Mouse (Mus musculus) retina, adult 2 months (tissue): Measurements from ENCODE around the gene Gadl1.
"Not testable (repeated sequence)": the region's sequence is repeated elsewhere in the genome, so short reads cannot be mapped to it uniquely, and the experiment has no call there.

Source experiments
- DNase-seq: peaks from one replicate; pipeline ENCODE4 v3.0.0-alpha.2; 2012; ENCODE audit warnings: low read depth, low spot score

The Gadl1 gene

DNA sequence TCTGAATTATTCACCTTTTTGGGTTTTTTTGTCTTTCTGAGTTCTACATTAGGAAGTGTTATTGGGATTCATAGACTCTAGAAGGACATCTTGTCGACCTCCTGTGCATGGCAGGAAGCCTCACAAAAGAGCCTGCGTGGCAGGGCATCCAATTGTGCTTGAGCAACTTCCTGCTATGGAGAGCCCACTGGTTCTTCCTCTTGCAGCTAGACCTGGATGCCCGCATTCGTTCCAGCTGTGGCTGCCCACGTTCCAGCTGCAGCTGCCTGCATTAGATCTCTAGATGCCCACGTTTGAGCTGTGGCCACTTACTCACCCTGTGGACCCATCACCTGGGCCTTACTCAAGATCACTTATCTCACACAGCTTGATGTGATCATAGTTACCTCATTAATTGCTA is 116.1 kb downstream of the Gadl1 start:
- no peak for DNase-seq

DNA sequence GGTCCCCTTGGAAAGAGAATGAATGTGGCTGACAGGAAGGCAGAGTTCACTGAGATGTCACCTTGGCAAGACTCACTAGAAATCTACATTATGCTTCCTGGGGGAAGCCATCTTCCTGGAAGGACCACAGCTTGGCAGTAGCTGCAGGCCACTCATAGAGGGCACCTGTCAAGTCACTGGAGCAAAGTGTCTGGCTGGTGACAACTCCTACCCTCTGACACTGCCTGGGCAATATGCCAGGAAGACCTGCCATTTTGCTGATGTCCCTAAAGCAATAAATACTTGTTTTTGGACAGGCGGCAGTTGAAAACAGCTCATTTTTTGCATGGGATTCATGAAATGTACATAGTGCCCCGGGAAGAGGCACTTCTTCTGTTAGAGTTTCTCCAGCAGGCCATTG is 119.8 kb downstream of the Gadl1 start:
- DNase-seq, result no peak

DNA sequence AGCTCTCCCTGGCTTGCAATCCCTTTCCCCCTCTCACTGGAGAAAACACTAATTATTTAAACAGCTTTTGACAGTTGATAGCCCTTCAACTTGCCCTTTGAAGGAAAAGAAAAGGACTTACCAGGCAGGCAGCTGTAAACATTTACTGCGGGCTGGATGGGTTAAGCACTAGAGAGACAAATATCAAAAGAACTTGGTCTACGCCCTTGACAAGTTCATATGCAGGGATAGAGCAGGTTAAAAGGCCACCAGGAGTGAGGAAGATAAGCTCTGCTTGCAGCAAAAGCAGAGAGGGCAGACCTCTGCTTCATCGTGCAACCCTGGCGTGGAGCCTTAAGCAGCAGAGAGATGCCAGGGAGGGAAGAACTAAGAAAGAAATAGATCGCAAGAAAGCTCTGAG is 123.5 kb downstream of the Gadl1 start:
- DNase-seq, result no peak

DNA sequence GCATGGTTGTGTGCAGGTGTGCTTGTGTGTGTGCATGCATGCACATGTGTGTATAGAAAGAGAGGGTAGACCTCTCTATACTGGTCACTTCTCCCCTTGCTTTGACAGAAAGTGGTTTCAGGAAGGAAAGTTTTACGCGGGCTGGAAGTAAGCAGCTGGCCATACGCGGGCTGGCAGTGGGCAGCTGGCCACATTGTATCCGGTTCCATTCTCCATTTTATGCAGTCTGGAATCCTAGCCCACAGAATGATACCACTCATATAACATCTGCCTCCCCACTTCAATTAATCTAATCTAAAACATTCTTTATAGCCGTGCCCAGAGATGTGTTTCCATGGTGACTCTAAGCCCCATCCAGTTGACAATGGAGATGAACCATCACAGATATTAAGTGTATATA is 129.0 kb downstream of the Gadl1 start:
- no peak for DNase-seq

DNA sequence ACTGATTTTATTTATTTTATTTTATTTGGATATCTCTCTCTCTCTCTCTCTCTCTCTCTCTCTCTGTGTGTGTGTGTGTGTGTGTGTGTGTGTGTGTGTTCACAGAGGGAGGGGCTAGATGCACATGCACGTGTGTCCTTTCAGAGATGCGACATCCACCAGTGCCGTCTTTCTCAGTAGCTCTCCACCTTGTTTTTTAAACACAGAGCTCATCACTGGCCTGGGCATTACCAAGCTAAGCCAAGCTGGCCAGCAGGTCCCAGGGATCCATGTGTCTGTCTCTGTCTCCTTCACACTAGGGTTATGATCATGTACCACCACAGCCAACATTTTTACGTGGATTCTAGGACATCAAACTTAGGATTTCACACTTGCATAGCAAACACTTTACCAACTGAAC is 130.7 kb downstream of the Gadl1 start:
- DNase-seq, result no peak

DNA sequence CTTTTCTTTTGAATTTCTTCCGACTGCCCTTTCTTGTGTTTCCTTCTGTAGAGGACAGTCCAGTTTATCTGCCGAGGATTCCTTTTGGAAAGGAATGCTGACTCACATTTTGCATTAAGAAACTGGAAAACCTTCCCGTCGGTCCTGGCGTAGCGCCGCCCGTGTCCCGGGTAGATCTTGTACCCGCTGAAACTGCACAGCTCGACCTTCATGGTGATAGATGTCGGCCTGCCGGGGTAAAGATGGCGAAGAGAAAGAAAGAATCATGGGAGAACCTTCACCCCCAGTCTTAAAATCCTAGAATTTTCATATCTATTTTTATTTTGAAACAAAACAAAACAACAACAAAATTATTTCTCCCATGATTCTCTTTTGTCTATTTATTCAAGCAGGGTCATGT is 131.6 kb downstream of the Gadl1 start:
- not testable (repeated sequence) for DNase-seq

DNA sequence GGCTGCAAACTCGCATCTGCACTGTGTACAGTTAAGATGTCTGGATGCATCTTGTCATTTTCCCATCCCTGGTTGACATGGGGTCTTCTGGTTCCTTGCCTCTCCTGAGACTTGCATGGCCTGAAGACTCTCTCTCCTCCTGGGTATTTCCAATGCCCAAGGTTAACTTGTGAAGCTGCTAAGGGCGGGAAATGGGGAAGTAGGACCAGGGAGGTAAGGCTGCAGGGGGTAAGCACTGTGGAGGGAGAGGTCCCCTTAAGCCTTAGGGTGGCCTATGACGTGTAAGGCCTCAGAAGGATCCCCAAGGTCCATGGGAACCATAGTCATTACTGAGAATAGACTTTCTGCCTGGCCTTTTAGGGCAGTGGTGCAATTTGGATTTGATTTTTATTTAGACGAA is 132.1 kb downstream of the Gadl1 start:
- no peak for DNase-seq

DNA sequence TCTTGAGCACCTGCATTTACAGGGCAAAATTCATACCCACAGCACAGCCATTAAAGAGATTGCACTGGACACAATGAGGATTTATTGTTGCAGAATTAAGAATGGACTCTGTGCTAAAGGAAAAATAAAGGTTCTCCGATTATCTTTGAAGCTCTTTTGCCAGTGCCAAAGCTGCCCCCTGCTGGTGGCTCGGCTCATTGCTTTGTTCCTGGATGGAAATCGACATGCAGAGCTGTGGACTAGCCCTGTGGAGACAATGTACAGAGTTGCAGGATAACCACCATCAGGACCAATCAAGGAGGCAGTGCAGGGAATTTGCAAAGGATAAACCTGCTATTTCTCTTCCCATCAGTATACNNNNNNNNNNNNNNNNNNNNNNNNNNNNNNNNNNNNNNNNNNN is 132.5 kb downstream of the Gadl1 start:
- peak; percentile 44 for DNase-seq

DNA sequence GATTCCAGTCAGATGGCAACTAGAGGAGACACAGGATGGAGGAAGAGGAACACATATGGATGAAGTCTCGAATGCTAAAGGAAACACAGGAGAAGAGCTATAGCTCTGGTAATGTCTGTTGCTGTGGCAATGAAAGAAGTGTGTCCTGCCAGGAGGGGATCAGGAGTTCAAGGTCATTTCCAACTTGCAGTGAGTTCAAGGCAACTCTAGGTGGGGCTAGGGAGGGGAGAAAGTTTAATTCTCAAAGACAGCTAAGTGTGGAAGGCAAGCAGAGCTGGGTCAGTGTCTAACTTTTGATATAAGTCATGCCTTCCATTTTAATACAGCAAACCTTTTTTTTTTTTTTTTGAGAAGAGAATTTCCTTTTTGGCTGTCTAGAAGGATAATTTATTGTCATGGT is 140.7 kb downstream of the Gadl1 start:
- no peak for DNase-seq

DNA sequence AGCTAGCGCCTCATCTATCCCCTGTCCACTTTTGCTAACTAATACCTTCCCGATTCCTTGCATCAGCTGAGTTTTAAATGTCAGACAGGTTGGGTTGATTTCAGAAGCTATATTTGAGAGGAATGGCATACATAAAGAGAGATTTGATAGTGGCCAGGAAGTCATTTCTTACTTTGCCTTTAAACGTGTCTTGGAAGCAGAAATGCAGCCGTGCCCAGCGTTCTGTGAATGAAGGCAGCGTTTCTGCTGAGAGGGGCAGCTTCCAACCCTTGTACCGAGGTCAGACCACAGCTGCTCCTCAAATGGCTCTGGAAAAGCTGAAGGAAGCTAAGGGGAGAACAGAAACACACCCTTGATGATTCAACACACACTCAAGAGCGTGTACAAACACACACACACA is 144.7 kb downstream of the Gadl1 start:
- no peak for DNase-seq

DNA sequence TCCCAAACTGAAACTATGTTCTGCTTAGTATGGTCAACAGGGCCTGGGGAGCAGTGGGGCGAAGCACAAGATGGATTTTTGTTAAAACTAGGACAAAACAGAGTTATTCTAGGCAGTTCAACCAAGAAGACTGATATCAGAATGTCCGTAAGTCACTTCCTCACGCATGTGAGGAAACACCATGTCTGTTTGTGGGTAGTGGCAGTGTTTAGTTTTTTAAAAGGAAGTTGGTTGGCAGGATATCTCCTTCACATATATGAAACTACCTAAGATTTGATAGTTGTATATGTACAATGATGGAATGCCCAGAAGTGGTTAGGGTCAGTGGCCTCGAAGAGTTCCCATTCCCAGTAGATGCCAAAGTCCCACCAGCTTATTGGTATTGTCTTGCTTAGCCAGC is 149.2 kb downstream of the Gadl1 start:
- no peak for DNase-seq

DNA sequence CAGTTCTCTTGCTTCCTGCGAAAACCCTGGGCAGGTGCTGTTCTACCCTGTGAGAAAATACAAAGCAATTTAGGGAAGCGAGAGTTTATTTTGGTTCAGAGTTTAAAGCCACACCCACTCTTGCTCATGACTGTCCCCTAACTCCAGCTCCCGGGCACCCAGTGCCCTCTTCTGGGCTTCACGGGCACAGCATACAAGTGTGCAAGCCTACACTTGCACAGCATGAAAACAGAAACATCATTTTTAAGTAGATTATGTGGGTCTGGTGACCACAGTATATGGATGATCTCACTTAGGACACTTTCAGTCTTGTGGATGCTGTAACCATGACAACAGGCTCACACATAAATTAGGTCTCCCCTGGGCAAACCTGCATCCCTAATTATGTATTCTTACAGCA is 149.9 kb downstream of the Gadl1 start:
- no peak for DNase-seq

DNA sequence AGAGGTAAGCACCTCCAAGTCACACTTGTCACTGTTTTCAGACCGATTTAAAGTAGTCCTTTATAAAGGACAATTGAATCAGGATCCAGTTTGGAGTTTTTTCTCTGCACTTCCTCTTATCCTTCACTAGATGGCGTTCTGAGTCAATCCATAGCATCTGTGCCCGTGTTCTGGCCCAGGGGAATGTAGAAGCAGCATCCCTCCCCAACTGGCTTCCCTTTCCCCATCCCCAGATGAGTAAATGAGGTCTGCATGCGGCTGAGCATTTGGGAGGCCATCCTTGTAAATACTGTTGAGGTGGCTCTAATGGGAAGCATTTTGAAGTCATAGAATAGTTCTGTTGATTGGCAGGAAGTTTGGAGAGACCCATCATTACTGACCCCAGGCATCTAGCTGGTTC is 151.4 kb downstream of the Gadl1 start:
- DNase-seq, result no peak

DNA sequence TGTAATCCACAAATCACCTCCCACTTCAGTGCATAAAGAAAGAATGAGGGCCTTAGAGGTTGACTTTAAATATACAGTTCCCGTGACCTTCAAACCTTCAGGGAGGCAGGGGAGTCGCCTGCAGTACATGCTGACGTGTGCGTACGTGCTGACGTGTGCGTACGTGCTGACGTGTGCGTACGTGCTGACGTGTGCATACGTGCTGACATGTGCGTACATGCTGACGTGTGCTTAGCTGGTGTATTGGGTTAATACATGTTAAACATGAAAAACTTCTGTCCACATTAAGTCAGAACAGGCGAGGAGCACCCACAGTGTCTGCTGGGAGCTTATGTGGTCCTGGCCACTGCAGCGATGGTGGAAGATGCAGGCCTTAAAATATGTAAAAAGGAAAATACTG is 155.5 kb downstream of the Gadl1 start:
- no peak for DNase-seq

DNA sequence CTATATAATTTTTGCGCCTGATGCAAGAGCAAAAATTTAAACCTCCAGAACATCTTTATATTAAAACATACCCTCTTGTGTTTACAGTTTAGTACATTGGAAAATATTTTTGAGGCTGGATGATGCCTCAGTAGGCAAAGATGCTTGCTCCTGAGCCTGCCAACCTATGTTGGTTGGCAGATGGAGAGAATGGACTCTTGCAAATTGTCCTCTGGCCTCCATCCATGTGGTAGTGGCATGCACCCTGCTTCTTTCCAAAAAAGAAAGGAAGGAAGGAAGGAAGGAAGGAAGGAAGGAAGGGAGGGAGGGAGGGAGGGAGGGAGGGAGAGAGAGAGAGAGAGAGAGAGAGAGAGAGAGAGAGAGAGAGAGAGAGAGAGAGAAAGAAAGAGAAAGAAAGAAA is 162.3 kb downstream of the Gadl1 start:
- DNase-seq, result not testable (repeated sequence)

DNA sequence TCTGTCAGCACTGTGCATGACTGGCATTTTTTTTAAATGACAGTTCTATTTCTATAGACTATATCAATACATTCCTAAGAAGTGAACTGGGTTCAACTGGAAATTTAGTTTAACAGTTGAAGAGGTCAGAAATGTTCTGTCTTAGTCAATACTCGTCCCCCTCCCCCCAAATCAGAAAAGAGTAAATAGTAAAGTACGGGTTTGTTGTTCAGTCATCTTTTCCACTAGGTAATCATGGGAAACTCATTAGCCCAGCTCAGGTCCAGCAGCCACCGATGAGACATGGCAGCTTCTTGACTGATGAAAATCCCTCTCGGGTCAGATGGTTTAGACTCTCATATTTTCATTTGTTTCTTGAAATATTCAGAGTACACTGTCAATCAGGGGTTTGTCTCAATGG is 166.9 kb downstream of the Gadl1 start:
- DNase-seq, result no peak

DNA sequence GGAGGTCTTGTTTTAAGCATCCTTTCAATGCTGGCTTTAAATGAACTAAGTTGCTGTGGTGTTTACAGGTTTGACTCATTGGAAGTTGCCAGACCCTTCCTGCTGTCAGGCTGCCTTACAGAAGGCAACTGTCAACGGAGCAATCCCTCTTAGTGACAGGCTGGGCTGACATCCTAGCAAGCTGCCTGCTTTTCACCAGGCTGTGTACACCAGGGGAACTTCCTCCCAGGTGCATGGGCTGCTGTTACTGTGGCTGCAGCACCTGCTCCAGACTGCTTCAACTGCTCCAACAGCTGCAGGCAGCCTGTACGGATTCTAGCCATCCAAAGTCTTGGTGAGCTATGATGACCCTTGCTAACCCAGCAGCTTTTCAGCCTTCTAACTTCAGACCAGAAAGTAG is 167.7 kb downstream of the Gadl1 start:
- no peak for DNase-seq

DNA sequence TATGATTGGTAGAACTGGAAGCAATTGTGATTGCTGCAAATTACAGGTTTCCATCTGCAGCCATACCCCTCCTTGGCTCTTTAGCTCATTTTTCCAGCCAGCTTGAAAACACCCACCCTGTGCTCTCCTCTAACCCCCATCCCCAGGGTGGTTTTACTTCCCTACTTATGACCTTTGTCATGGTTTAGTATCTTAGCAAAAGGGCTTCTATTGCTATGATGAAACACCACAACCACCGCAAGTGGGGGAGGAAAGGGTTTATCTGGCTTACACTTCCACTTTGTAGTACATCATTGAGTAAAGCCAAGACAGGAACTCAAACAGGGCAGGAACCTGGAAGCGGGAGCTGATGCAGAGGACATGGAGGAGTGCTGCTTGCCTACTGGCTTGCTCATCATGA is 168.2 kb downstream of the Gadl1 start:
- no peak for DNase-seq

DNA sequence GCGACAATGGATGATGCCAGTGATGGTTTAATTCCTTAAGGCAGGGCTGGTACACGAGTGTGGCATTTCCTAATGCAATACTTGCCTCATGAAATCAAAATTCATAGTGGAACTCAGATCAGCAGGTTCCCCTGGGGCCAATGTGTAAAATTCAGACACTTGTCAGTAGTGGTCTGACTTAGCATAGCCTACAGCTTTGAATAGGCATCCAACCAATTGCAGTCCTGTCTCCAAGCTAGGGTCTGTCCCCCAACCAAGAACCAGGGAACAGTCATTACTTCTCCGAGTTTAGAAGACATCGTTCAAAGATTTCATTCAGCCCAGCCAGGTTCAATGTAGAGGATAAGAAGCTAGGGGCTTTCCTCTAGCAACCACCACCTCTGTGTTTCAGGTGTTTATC is 172.5 kb downstream of the Gadl1 start:
- no peak for DNase-seq

DNA sequence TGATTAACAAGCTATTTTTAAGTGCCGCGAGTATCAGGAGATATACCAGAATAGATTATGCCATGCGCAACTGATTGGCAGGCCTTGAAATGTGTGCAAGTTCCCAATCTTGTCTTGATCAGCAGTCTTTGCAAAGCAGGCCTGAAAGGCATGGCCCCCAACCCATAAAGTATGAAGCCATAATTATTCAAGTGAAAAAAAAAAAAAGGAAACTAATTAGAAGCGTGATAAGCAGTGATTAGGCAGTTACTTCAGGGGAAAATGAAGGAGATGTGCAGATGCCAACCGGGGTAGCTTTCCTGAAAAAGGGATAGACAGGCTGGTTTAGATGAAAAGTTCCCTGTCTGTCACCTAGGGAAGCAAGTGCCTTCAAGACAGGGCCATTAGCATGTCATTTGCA is 174.0 kb downstream of the Gadl1 start:
- no peak for DNase-seq

DNA sequence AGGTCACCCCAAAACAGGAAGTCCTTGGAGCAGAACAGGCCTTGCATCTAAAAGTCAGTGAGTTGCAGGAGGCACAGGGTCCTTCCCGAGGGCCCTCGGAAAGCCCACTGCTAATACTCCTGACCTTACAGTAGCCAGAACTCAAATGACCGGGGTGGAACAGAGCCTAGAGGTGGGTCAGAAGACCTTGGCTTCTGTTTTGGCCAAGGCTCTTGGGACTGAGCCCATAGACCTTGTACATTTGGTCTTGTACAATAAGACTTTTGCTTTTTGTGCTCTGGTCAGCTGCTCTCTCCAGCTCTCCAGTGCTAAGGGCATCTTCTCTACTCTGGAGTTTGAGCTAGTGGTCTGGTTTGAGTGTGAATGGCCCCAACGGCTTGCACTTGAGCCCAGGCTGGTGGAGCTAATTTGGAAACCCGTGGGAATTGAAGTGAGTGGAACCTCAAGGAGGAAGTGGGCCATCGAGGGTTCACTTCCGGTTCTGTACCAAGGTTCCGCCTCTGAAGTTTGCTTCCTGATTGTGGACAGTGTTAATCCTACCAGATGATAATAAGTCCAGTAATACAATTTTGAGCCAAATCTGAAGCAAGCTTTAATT is 174.6 kb downstream of the Gadl1 start:
- no peak for DNase-seq

DNA sequence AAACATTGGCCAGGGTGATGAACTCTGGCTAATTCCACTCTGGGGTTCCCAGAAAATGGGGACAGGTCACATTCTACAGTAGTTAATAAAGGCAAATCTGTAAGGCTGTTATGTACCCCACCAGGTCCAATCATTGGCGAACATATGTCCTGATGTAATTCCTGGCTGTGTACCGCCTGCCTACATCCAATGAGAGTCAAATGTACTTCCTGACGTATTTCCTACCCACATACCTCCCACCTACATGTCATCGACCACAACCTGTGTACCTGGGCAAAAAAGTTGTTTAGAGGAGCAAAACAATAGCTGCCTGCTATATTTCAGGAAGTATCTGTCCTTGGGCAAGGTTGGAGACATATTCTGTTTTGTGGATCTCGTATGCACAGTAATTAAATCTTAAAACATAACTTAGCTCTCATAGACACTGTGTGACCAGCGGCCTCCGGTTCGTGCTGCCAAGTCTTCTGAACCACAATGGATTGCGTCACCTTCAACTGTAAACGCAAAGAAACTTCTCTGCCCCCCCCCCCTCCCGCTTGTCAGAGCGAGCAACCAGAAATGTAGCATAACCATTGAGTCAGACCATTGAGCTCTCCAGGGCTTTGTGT is 175.2 kb downstream of the Gadl1 start:
- DNase-seq, result no peak

DNA sequence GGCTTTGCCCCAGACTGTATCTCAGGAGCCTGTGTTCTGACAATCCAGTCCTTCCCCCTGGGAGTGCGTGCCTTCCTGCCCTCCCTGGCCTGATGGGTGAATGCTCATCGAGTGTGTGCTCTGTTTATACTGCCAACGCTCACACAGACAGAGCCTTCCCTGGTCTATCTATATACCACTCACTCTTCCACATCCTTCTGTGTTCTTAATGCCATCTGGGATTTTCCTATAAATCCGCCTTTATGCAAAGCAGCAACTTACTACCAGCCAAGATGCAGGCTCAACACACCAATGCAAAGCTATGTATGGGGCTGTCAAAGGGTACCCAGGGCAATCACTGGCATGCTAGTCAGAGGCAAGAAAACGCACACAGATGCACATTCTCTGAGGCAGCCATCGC is 176.7 kb downstream of the Gadl1 start:
- DNase-seq, result no peak

DNA sequence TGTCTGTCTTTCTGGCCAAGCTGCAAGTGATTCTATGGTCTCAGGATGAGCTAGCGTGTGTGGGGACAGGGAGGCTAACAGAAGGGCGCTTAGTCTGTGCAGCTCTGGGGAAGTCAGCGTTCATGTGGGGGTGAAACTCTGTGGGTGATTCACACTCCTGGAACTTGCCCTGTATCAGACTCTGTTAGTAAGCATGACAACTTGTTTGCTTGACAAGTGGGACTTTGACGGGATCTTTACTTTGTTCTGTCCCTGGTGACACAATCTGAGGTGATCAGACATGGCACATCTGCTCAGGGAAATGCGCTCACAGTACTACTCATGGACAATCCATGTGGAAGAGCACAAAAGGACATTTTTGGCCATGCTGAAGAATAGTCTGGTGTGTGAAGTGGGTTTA is 178.0 kb downstream of the Gadl1 start:
- DNase-seq, result no peak
